12 mouse cellular contexts compared by ENCODE assay signal in the genomic region with DNA sequence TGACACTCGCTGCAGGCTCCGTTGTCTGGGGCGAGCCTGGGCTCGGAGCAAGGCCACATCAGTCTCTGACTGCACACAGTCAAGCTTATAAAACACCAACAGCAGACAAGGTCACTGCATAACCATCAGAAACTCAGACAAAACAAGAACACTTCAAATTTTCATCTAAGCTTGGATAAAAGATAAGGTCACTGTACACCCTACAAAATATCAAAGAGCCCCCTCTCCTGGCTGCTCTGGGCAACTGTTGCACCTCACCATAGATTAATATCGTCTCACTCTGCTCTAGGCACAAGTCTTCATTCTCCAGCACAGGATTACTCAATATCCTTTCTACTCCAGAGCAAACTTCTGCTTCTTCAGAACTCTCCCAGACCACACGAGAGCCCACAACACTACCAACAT.
DNase-seq lines count a peak whose midpoint lies in the region; ATAC-seq and TF ChIP-seq lines count a peak whose summit lies in the region.
"Had no signal": no experiment of that assay in that cellular context is flagged by ENCODE, and none has a peak within 500 bp of the region (broad histone marks: within the 10 kb centered on the region; RNA-seq: fewer than 3 reads in every experiment).

No protein-coding gene starts in this region.

- no peak for TF ChIP-seq EP300 in heart, postnatal 0 days (IDR thresholded peaks at IDR 0.05; ENCODE audit: low read depth)

- H3K27me3 ChIP-seq in heart, postnatal 0 days (ENCODE audit: control insufficient read depth, insufficient read depth, low read length): no peaks in the 10 kb centered on the region
- H3K27me3 ChIP-seq in lung, embryonic 14.5 days (ENCODE audit: insufficient read depth, low read length): no peaks in the 10 kb centered on the region
- H3K27me3 ChIP-seq: hindbrain, embryonic 15.5 days had no signal

- H3K9ac ChIP-seq in heart, postnatal 0 days (replicated peaks; ENCODE audit: low read depth, low read length): no peak overlapping the region
- H3K9ac ChIP-seq in lung, embryonic 14.5 days: no peak overlapping the region
- H3K9ac ChIP-seq: hindbrain, embryonic 15.5 days had no signal

- 0 out of 2 replicates have a peak overlapping the region, but pooled peaks have one; percentile 38 for H3K27ac ChIP-seq in heart, postnatal 0 days (ENCODE audit: low read depth)
- H3K27ac ChIP-seq in lung, embryonic 14.5 days (ENCODE audit: low read depth): no peak overlapping the region
- H3K27ac ChIP-seq: hindbrain, embryonic 15.5 days had no signal

- no peak for DNase-seq in heart, postnatal 0 days (ENCODE audit: low spot score)
- DNase-seq in heart, adult 9 months (ENCODE audit: low spot score in 2 of 2): no peak
- DNase-seq in ovary, postnatal 36 days (ENCODE audit: low spot score): peak; percentile 63
- DNase-seq in ovary, postnatal 10 days (ENCODE audit: low spot score): no peak
- DNase-seq in lung, embryonic 14.5 days: peak; percentile 24
- DNase-seq in cerebellum, adult 11-12 months: no peak
- DNase-seq in left cerebral cortex, adult 8-10 months (ENCODE audit: low spot score in 2 of 2): no peak
- no peak for DNase-seq in thymus, postnatal 10 days (ENCODE audit: low spot score in 2 of 2)
- DNase-seq: cerebellum, postnatal 36 days; gastrocnemius, postnatal 25 days; right cerebral cortex, postnatal 25 days had no signal

- peaks cover 8% of the 10 kb centered on the region; the same call in 1 of the 2 replicates for H3K4me1 ChIP-seq in heart, postnatal 0 days (ENCODE audit: control insufficient read depth, insufficient read depth)
- H3K4me1 ChIP-seq in lung, embryonic 14.5 days (ENCODE audit: insufficient read depth): no peaks in the 10 kb centered on the region
- H3K4me1 ChIP-seq: hindbrain, embryonic 15.5 days had no signal

- 77% methylated on average over 6 of the region's 6 CpGs for WGBS in heart, postnatal 0 days
- 68% methylated on average over 6 of the region's 6 CpGs for whole genome bisulfite sequencing in lung, embryonic 14.5 days

- H3K9me3 ChIP-seq in heart, postnatal 0 days (replicated peaks; ENCODE audit: control insufficient read depth, low read length): no peaks in the 10 kb centered on the region
- H3K9me3 ChIP-seq in lung, embryonic 14.5 days (ENCODE audit: low read depth, low read length): no peaks in the 10 kb centered on the region
- H3K9me3 ChIP-seq: hindbrain, embryonic 15.5 days had no signal

- peak; percentile 29 for TF ChIP-seq CTCF in heart, postnatal 0 days (IDR thresholded peaks at IDR 0.05; ENCODE audit: low read depth)
- TF ChIP-seq CTCF in lung, embryonic 14.5 days (IDR thresholded peaks at IDR 0.05; ENCODE audit: low read depth): 0 out of 2 replicates have a peak, but pooled peaks have one; percentile 6

- no peak overlapping the region for H3K4me3 ChIP-seq in heart, postnatal 0 days (ENCODE audit: low read depth, low read length)
- H3K4me3 ChIP-seq in lung, embryonic 14.5 days (ENCODE audit: low read depth, low read length): no peak overlapping the region
- H3K4me3 ChIP-seq: hindbrain, embryonic 15.5 days had no signal

- ATAC-seq in heart, postnatal 0 days (ENCODE audit: insufficient read depth, low read depth): peak; percentile 39; the same call in 1 of the 2 replicates
- no peak for ATAC-seq in lung, embryonic 14.5 days (ENCODE audit: insufficient read depth)

- H3K36me3 ChIP-seq in heart, postnatal 0 days (replicated peaks; ENCODE audit: control insufficient read depth, insufficient read depth, low read length): peaks cover 19% of the 10 kb centered on the region
- 0 out of 2 replicates have a peak, but pooled peaks cover 6% of the 10 kb centered on the region for H3K36me3 ChIP-seq in lung, embryonic 14.5 days (ENCODE audit: insufficient read depth)

- no peak overlapping the region for H3K4me2 ChIP-seq in heart, postnatal 0 days (ENCODE audit: low read depth, low read length)
- no peak overlapping the region for H3K4me2 ChIP-seq in lung, embryonic 14.5 days
- H3K4me2 ChIP-seq: hindbrain, embryonic 15.5 days had no signal

Comparison
In these comparisons a context has a peak if more than half of its experiments do, and no peak if none do; other contexts are left out.
1. DNase-seq: peak in ovary, postnatal 36 days (single experiment) and lung, embryonic 14.5 days (single experiment); none in heart, postnatal 0 days (single experiment), heart, adult 9 months (0 of 2), ovary, postnatal 10 days (single experiment), cerebellum, adult 11-12 months (single experiment), left cerebral cortex, adult 8-10 months (0 of 2) and thymus, postnatal 10 days (0 of 2).